In the genomic region with DNA sequence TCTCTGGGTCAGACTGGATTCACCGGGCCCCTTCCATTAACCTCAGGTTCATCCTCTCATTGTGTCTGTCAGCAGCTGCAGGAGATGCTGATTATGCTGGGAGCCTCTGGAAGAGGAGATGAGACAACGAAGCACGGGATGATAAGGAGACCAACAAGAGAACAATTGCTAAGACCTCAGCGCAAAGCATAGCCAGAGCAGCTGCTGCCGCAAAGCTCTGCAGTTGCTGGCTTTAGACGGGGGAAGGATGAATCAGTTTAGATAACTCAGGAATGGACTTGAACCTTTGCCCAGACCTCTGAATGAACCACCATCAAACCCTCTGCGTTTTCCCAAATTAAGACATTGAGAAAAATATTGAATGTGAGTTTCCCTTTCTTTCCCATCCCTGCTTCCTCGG, we compare ENCODE assay signal across 10 mouse cellular contexts.
DNase-seq lines count a peak whose midpoint lies in the region; ATAC-seq lines count a peak whose summit lies in the region.
"Had no signal": no experiment of that assay in that cellular context is flagged by ENCODE, and none has a peak within 500 bp of the region (broad histone marks: within the 10 kb centered on the region; RNA-seq: fewer than 3 reads in every experiment).

No protein-coding gene starts in this region.

- ATAC-seq in monocyte, adult 5-6 weeks (replicated peaks; ENCODE audit: insufficient number of reproducible peaks, low FRiP score, low TSS enrichment, poor library complexity, severe bottlenecking): no peak
- ATAC-seq in cerebellum, adult (ENCODE audit: insufficient number of reproducible peaks, low FRiP score, low TSS enrichment): no peak

- intact Hi-C loops in heart, postnatal 10 days (cut with DNase I): loop anchor here (5.0 to 10.0 kb wide), 2 partner anchors 212 to 715 kb away; no protein-coding TSS in a partner anchor

- DNase-seq in adrenal gland, postnatal 14 days: peak; percentile 12
- no peak for DNase-seq in adrenal gland, adult 18-20 months (ENCODE audit: low spot score in 2 of 2)
- peak; percentile 48 for DNase-seq in ovary, adult 18-20 months (ENCODE audit: low spot score)
- no peak for DNase-seq in ovary, postnatal 10 days (ENCODE audit: low spot score)
- peak; percentile 72 to 75 for DNase-seq in heart, postnatal 10 days
- DNase-seq in skeletal muscle tissue, adult 2 months (ENCODE audit: low read depth, low spot score): peak; percentile 62
- DNase-seq: layer of hippocampus, adult 9-11 months; right cerebral cortex, postnatal 14 days had no signal

Comparison
In these comparisons a context has a peak if more than half of its experiments do, and no peak if none do; other contexts are left out.
1. DNase-seq: peak in adrenal gland, postnatal 14 days (single experiment), ovary, adult 18-20 months (single experiment), heart, postnatal 10 days (2 of 2) and skeletal muscle tissue, adult 2 months (single experiment); none in adrenal gland, adult 18-20 months (0 of 2) and ovary, postnatal 10 days (single experiment).